Mouse (Mus musculus): ENCODE results near the gene Olfr1176. TPM values are rescaled to one million over a fixed set of nuclear protein-coding genes. Genes with fewer than 3 reads are reported as not detected.

Gene Olfr1176
- polyA plus RNA-seq (2015; fragmentation: Nextera tagmentation; extraction: Ambion mirVana) = not detected in 2 replicates

- Histone ChIP-seq H3K36me3 (ENCODE audit: control insufficient read depth, insufficient read depth, low read length) (no peaks in the 10 kb centered on the region), H3K27me3 (ENCODE audit: control insufficient read depth, insufficient read depth, low read depth, low read length) (no peaks in the 10 kb centered on the region), H3K27ac (ENCODE audit: low read length) (no peak within 1 kb of the TSS), H3K4me2 (ENCODE audit: low read depth, low read length) (no peak within 1 kb of the TSS), H3K4me1 (replicated peaks; ENCODE audit: control insufficient read depth, insufficient read depth, low read length) (no peaks in the 10 kb centered on the region), H3K4me3 (ENCODE audit: low read length) (no peak within 1 kb of the TSS), H3K9me3 (ENCODE audit: control insufficient read depth, low read length) (no peaks in the 10 kb centered on the region), H3K9ac (ENCODE audit: low read length) (no peak within 1 kb of the TSS)
- 36% methylated on average over 1 of the region's 1 CpGs for WGBS
- ATAC-seq (ENCODE audit: low read depth) = no peak
Observed at GRCm38 (mm10) chr2:88336421-88336820, at the start of gene Olfr1176. Olfr1176 (plus strand) TSS chr2:88336721.

- no peak within 1 kb of the TSS for H3K4me3 ChIP-seq (ENCODE audit: low read length)
- H3K9me3 ChIP-seq (ENCODE audit: control insufficient read depth, low read length) = no peaks in the 10 kb centered on the region
- no peak within 1 kb of the TSS for H3K9ac ChIP-seq (ENCODE audit: low read length)
- H3K27me3 ChIP-seq (ENCODE audit: control insufficient read depth, insufficient read depth, low read depth, low read length) = no peaks in the 10 kb centered on the region
- H3K4me2 ChIP-seq (ENCODE audit: low read depth, low read length) = no peak within 1 kb of the TSS
- no peaks in the 10 kb centered on the region for H3K36me3 ChIP-seq (ENCODE audit: control insufficient read depth, insufficient read depth, low read length)
- no peaks in the 10 kb centered on the region for H3K4me1 ChIP-seq (replicated peaks; ENCODE audit: control insufficient read depth, insufficient read depth, low read length)
- H3K27ac ChIP-seq (ENCODE audit: low read length) = no peak within 1 kb of the TSS
- no peak for ATAC-seq (ENCODE audit: low read depth)
- 88% methylated on average over 4 of the region's 4 CpGs for WGBS
Observed at GRCm38 (mm10) chr2:88315035-88315434, 21.5 kb upstream of the Olfr1176 start, which contains the start of gene Olfr1174-ps. Olfr1174-ps (minus strand) TSS chr2:88315135.

GRCm38 (mm10) chr2:88327115-88327514, 9.4 kb upstream of the Olfr1176 start, which contains the start of gene Olfr1175-ps:
Olfr1175-ps (minus strand) TSS chr2:88327215.
- Histone ChIP-seq H3K4me2 (ENCODE audit: low read depth, low read length) (no peak within 1 kb of the TSS), H3K4me3 (ENCODE audit: low read length) (no peak within 1 kb of the TSS), H3K4me1 (replicated peaks; ENCODE audit: control insufficient read depth, insufficient read depth, low read length) (no peaks in the 10 kb centered on the region), H3K9me3 (ENCODE audit: control insufficient read depth, low read length) (no peaks in the 10 kb centered on the region), H3K36me3 (ENCODE audit: control insufficient read depth, insufficient read depth, low read length) (no peaks in the 10 kb centered on the region), H3K27ac (ENCODE audit: low read length) (no peak within 1 kb of the TSS), H3K27me3 (ENCODE audit: control insufficient read depth, insufficient read depth, low read depth, low read length) (no peaks in the 10 kb centered on the region), H3K9ac (ENCODE audit: low read length) (no peak within 1 kb of the TSS)
- ATAC-seq (ENCODE audit: low read depth) = no peak
- 79% methylated on average over 2 of the region's 2 CpGs for WGBS

- H3K4me1 ChIP-seq (replicated peaks; ENCODE audit: control insufficient read depth, insufficient read depth, low read length) = no peaks in the 10 kb centered on the region
- no peak for ATAC-seq (ENCODE audit: low read depth)
- 79% methylated on average over 1 of the region's 1 CpGs for WGBS
Observed at GRCm38 (mm10) chr2:88346392-88346791, 9.9 kb downstream of the Olfr1176 start, which contains the start of gene Olfr1177-ps. Olfr1177-ps (minus strand) TSS chr2:88346492.

GRCm38 (mm10) chr2:88356304-88356703, 19.8 kb downstream of the Olfr1176 start:
- Histone ChIP-seq H3K4me3 (ENCODE audit: low read length) (no peak overlapping the region), H3K4me1 (replicated peaks; ENCODE audit: control insufficient read depth, insufficient read depth, low read length) (no peaks in the 10 kb centered on the region), H3K4me2 (ENCODE audit: low read depth, low read length) (no peak overlapping the region), H3K9me3 (ENCODE audit: control insufficient read depth, low read length) (no peaks in the 10 kb centered on the region), H3K9ac (ENCODE audit: low read length) (no peak overlapping the region), H3K27ac (ENCODE audit: low read length) (no peak overlapping the region), H3K27me3 (ENCODE audit: control insufficient read depth, insufficient read depth, low read depth, low read length) (no peaks in the 10 kb centered on the region), H3K36me3 (ENCODE audit: control insufficient read depth, insufficient read depth, low read length) (no peaks in the 10 kb centered on the region)
- no peak for ATAC-seq (ENCODE audit: low read depth)
- 0% methylated on average over 2 of the region's 2 CpGs for WGBS

More at GRCm38 (mm10) chr2:88346392-88346791, 9.9 kb downstream of the Olfr1176 start, which contains the start of gene Olfr1177-ps:
- Histone ChIP-seq H3K9me3 (ENCODE audit: control insufficient read depth, low read length) (no peaks in the 10 kb centered on the region), H3K4me3 (ENCODE audit: low read length) (no peak within 1 kb of the TSS), H3K36me3 (ENCODE audit: control insufficient read depth, insufficient read depth, low read length) (no peaks in the 10 kb centered on the region), H3K9ac (ENCODE audit: low read length) (no peak within 1 kb of the TSS), H3K27me3 (ENCODE audit: control insufficient read depth, insufficient read depth, low read depth, low read length) (no peaks in the 10 kb centered on the region), H3K4me2 (ENCODE audit: low read depth, low read length) (no peak within 1 kb of the TSS), H3K27ac (ENCODE audit: low read length) (no peak within 1 kb of the TSS)

GRCm38 (mm10) chr2:88386762-88387161, 50.2 kb downstream of the Olfr1176 start, which contains the start of gene Olfr1178:
Olfr1178 (plus strand) TSS chr2:88387062.
- no peaks in the 10 kb centered on the region for H3K4me1 ChIP-seq (replicated peaks; ENCODE audit: control insufficient read depth, insufficient read depth, low read length)
- WGBS = 82% methylated on average over 1 of the region's 1 CpGs
- H3K36me3 ChIP-seq (ENCODE audit: control insufficient read depth, insufficient read depth, low read length) = no peaks in the 10 kb centered on the region
- no peak within 1 kb of the TSS for H3K27ac ChIP-seq (ENCODE audit: low read length)
- H3K4me3 ChIP-seq (ENCODE audit: low read length) = no peak within 1 kb of the TSS
- H3K4me2 ChIP-seq (ENCODE audit: low read depth, low read length) = no peak within 1 kb of the TSS
- no peaks in the 10 kb centered on the region for H3K27me3 ChIP-seq (ENCODE audit: control insufficient read depth, insufficient read depth, low read depth, low read length)
- H3K9ac ChIP-seq (ENCODE audit: low read length) = no peak within 1 kb of the TSS
- no peak for ATAC-seq (ENCODE audit: low read depth)
- no peaks in the 10 kb centered on the region for H3K9me3 ChIP-seq (ENCODE audit: control insufficient read depth, low read length)

Other genes starting within 250 kb of the Olfr1176 start
- not detected in 2 replicates for gene Olfr1164, start 242.8 kb upstream of the Olfr1176 start, polyA plus RNA-seq (2015; fragmentation: Nextera tagmentation; extraction: Ambion mirVana)
- gene Olfr1166, start 208.4 kb upstream of the Olfr1176 start, polyA plus RNA-seq (2015; fragmentation: Nextera tagmentation; extraction: Ambion mirVana) = not detected in 2 replicates
- gene Olfr1167, start 181.5 kb upstream of the Olfr1176 start, polyA plus RNA-seq (2015; fragmentation: Nextera tagmentation; extraction: Ambion mirVana) = not detected in 2 replicates
- gene Olfr1168, start 154.8 kb upstream of the Olfr1176 start, polyA plus RNA-seq (2015; fragmentation: Nextera tagmentation; extraction: Ambion mirVana) = not detected in 2 replicates
- gene Olfr1170, start 108.4 kb upstream of the Olfr1176 start, polyA plus RNA-seq (2015; fragmentation: Nextera tagmentation; extraction: Ambion mirVana) = not detected in 2 replicates
- gene Olfr1173, start 56.8 kb upstream of the Olfr1176 start, polyA plus RNA-seq (2015; fragmentation: Nextera tagmentation; extraction: Ambion mirVana) = not detected in 2 replicates
- not detected in 2 replicates for gene Olfr1174-ps, start 21.6 kb upstream of the Olfr1176 start, polyA plus RNA-seq (2015; fragmentation: Nextera tagmentation; extraction: Ambion mirVana)
- gene Olfr1175-ps, start 9.5 kb upstream of the Olfr1176 start, polyA plus RNA-seq (2015; fragmentation: Nextera tagmentation; extraction: Ambion mirVana) = not detected in 2 replicates
- not detected in 2 replicates for gene Olfr1177-ps, start 9.8 kb downstream of the Olfr1176 start, polyA plus RNA-seq (2015; fragmentation: Nextera tagmentation; extraction: Ambion mirVana)
- not detected in 2 replicates for gene Olfr1178, start 50.3 kb downstream of the Olfr1176 start, polyA plus RNA-seq (2015; fragmentation: Nextera tagmentation; extraction: Ambion mirVana)
- not detected in 2 replicates for gene Olfr1179, start 69.7 kb downstream of the Olfr1176 start, polyA plus RNA-seq (2015; fragmentation: Nextera tagmentation; extraction: Ambion mirVana)
- gene Olfr1180, start 82.4 kb downstream of the Olfr1176 start, polyA plus RNA-seq (2015; fragmentation: Nextera tagmentation; extraction: Ambion mirVana) = not detected in 2 replicates
- gene Olfr1181, start 89.5 kb downstream of the Olfr1176 start, polyA plus RNA-seq (2015; fragmentation: Nextera tagmentation; extraction: Ambion mirVana) = not detected in 2 replicates
- not detected in 2 replicates for gene Gm13757, start 112.4 kb downstream of the Olfr1176 start, polyA plus RNA-seq (2015; fragmentation: Nextera tagmentation; extraction: Ambion mirVana)
- not detected in 2 replicates for gene Olfr1183, start 118.1 kb downstream of the Olfr1176 start, polyA plus RNA-seq (2015; fragmentation: Nextera tagmentation; extraction: Ambion mirVana)
- not detected in 2 replicates for gene Olfr1184, start 146.9 kb downstream of the Olfr1176 start, polyA plus RNA-seq (2015; fragmentation: Nextera tagmentation; extraction: Ambion mirVana)
- not detected in 2 replicates for gene Olfr1185-ps1, start 156.6 kb downstream of the Olfr1176 start, polyA plus RNA-seq (2015; fragmentation: Nextera tagmentation; extraction: Ambion mirVana)
- gene Olfr1186, start 181.8 kb downstream of the Olfr1176 start, polyA plus RNA-seq (2015; fragmentation: Nextera tagmentation; extraction: Ambion mirVana) = not detected in 2 replicates
- not detected in 2 replicates for gene Olfr1188, start 220.2 kb downstream of the Olfr1176 start, polyA plus RNA-seq (2015; fragmentation: Nextera tagmentation; extraction: Ambion mirVana)
- not detected in 2 replicates for gene Olfr1189, start 249.7 kb downstream of the Olfr1176 start, polyA plus RNA-seq (2015; fragmentation: Nextera tagmentation; extraction: Ambion mirVana)

Measured in lung, embryonic 16.5 days (tissue).